Mouse (Mus musculus) limb, embryonic 10.5 days (tissue): ENCODE results near the gene Fam72a. TPM values are rescaled to one million over a fixed set of nuclear protein-coding genes. Genes with fewer than 3 reads are reported as not detected.
"Not testable (repeated sequence)": the region's sequence is repeated elsewhere in the genome, so short reads cannot be mapped to it uniquely, and the experiment has no call there.

Source experiments
- DNase-seq: peaks from one replicate; pipeline ENCODE4 v3.0.0-alpha.2; 2017; ENCODE audit warnings: low spot score
- H3K27ac ChIP-seq: fragments of 300-500 bp; sonication (generic); 2 replicates; pipeline ENCODE4 v1.5.1; 2016; ENCODE audit warnings: mild to moderate bottlenecking
- H3K27me3 ChIP-seq: fragments of 300-500 bp; sonication (generic); 2 replicates; pipeline ENCODE4 v1.6.1; 2016; ENCODE audit warnings: low read depth, mild to moderate bottlenecking; ENCODE audit not compliant: poor library complexity, severe bottlenecking
- H3K36me3 ChIP-seq: fragments of 300-500 bp; sonication (generic); 2 replicates; pipeline ENCODE4 v1.6.1; 2016; ENCODE audit warnings: mild to moderate bottlenecking, moderate library complexity
- H3K4me1 ChIP-seq: fragments of 300-500 bp; sonication (generic); 2 replicates; pipeline ENCODE4 v1.6.1; 2016
- H3K4me3 ChIP-seq: fragments of 300-500 bp; sonication (generic); 2 replicates; pipeline ENCODE4 v1.5.1; 2016; ENCODE audit warnings: mild to moderate bottlenecking, moderate library complexity
- H3K9me3 ChIP-seq: fragments of 300-500 bp; sonication (generic); replicated peaks from 2 replicates; pipeline ENCODE4 v1.6.1; 2016; ENCODE audit warnings: mild to moderate bottlenecking
- WGBS: fragments of 180-500 bp; shearing (Covaris S2); methylation state at CpG from one replicate; pipeline ENCODE4 v1.1.7; 2016; 5-methylcytosine and 5-hydroxymethylcytosine counted together
- polyA plus RNA-seq: library from polyadenylated mRNA; unstranded; fragments of >200 nt; fragmentation: Nextera tagmentation; extraction: Ambion mirVana; gene quantifications from 2 replicates; pipeline ENCODE4 v1.2.1, GENCODE M21; 2016

The Fam72a gene
- polyA plus RNA-seq, 1 experiment from 2014 or later: 4.6 TPM

DNA sequence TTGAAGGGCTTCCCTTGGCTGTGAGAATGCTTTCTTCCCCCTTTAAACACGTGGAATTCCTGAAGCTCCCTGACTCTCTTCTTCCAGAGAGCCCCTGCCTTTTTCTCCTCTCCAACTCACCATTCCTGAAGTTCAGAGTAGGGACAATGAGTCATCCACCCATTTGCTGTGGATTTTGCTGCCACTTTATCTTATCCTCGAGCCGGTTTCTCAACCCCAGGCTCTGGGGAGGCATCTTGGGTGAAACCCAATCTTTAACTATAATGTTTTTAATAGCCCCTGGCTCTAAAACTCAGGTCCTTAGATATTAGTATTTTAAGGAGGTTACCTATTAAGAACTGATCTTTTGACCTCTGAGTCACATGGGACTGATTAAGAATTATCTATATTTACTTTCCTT, 13.7 kb downstream of the Fam72a start:
- no peak for DNase-seq
- Histone ChIP-seq H3K4me1 (no peaks in the 10 kb centered on the region), H3K36me3 (peaks cover 16% of the 10 kb centered on the region), H3K9me3 (no peaks in the 10 kb centered on the region), H3K27me3 (no peaks in the 10 kb centered on the region), H3K4me3 (no peak overlapping the region), H3K27ac (no peak overlapping the region)
- 66% methylated on average over 3 of the region's 3 CpGs for WGBS

DNA sequence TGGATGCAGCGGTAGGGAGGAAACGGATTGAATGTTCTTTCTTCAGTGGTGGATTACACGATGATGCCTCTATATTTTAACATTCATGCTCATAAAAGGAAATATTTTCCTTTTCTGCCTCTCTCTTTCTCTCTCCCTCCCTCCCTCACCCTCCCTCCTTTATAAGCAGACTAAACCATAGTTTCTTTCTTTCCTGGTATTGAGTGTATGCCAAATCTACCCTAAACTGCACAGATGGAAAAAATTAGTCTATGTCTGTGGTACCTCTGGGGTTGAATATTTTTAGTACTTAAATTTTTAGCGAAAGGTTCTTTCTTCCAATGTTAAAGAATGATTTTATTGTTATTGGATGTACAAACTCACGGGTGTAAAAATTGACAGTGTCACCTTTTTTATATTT, 14.2 kb downstream of the Fam72a start:
- Histone ChIP-seq H3K27ac (no peak overlapping the region), H3K27me3 (no peaks in the 10 kb centered on the region), H3K4me3 (no peak overlapping the region), H3K9me3 (no peaks in the 10 kb centered on the region), H3K4me1 (no peaks in the 10 kb centered on the region), H3K36me3 (peaks cover 16% of the 10 kb centered on the region)
- 92% methylated on average over 5 of the region's 5 CpGs for WGBS
- DNase-seq: no peak

- Histone ChIP-seq H3K27me3 (no peaks in the 10 kb centered on the region), H3K4me3 (no peak overlapping the region), H3K4me1 (peaks cover 5% of the 10 kb centered on the region), H3K27ac (no peak overlapping the region), H3K36me3 (peaks cover 9% of the 10 kb centered on the region), H3K9me3 (no peaks in the 10 kb centered on the region)
- WGBS: 88% methylated on average over 7 of the region's 7 CpGs
- no peak for DNase-seq
Observed at GRCm38 (mm10) chr1:131543886-131544565, 16.3 kb downstream of the Fam72a start.

DNA sequence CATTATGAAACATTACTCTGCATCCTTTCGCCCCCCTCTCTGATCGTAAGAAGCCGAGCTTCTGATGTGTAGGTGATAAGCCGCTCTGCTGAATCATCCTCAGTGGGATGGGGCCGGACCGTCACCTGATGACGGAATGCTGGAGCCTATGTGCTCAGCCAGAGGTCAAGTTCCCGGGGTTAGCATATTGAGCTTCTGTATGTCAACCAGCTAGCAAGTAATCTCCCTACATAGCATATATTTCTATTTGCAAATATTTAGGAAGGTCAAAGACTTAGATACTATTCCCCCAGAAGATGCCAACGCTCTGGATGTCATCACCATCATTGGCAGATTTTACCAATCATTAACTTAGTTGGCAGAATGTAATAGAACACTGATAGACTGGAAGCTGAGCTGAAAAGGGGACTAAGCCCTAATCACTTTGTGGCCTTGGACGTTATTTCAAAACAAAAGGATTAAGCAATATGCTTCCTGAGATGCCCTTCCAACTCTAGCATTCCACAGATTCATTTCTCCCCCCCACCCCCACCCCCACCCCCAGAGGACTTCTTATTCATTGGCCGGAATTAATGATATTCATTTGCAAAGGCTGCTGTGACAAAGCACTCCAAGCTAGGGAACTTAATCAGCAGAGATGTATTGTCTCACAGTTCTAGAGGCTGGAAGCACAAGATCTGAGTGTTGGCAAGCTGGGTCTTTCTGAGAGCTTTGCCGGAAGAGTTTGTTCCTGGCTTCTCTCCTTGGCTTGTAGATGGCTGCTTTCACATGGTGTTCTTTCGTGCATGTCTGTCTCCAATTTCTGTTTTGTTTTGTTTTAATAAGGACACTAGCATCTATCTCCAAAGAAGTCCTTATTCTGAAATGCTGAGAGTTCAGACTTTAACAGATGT, 19.3 kb downstream of the Fam72a start:
- Histone ChIP-seq H3K4me1 (peaks cover 6% of the 10 kb centered on the region), H3K36me3 (no peaks in the 10 kb centered on the region), H3K4me3 (no peak overlapping the region), H3K27me3 (no peaks in the 10 kb centered on the region), H3K27ac (no peak overlapping the region), H3K9me3 (no peaks in the 10 kb centered on the region)
- 78% methylated on average over 13 of the region's 13 CpGs for WGBS
- no peak for DNase-seq

DNA sequence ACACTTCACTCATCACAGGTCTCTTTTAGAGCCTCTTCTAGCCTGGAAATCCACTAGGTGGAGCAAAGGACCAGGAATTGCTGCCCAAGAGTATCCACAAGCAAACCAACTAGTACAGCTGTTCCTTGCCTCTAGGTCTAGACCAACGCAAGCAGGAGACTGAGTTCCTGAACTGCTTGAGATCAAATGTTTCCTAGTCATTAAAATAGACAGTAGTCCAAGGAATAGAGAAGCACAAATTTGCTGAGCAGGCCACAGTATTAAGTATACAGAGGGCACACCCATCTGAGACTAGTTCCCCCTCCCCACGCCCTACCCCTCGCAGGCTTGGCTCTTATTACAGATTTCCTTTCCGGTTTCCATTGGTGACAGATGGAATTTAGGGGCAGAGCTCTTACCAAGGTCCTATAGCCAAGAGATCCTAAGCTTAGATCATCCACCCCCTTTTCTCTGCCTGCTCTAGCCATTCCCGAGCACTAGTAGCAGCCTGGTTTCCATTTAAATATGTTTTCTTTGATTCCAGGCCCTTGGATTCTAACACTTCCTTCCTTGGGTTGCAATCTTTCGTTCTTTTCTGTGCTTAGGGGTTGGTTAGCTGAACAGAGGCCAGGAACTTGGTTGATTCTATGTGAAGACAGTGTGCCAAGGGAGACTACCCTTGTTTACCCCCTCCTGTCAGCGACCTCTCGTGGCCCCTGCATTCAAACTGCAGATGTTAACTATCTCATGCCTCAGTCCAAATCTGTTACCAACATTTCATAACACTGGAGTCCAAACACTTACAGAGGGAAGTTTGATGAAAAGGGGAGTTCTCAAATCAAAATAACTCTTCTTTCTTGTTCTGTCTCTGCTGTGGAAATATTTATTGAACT, 21.0 kb downstream of the Fam72a start:
- Histone ChIP-seq H3K27me3 (no peaks in the 10 kb centered on the region), H3K4me1 (peaks cover 6% of the 10 kb centered on the region), H3K4me3 (no peak overlapping the region), H3K27ac (no peak overlapping the region), H3K9me3 (no peaks in the 10 kb centered on the region), H3K36me3 (no peaks in the 10 kb centered on the region)
- DNase-seq: no peak
- WGBS: 60% methylated on average over 8 of the region's 8 CpGs

GRCm38 (mm10) chr1:131551956-131552355, 24.3 kb downstream of the Fam72a start:
- Histone ChIP-seq H3K4me1 (peaks cover 12% of the 10 kb centered on the region), H3K27ac (no peak overlapping the region), H3K36me3 (no peaks in the 10 kb centered on the region), H3K27me3 (no peaks in the 10 kb centered on the region), H3K9me3 (no peaks in the 10 kb centered on the region), H3K4me3 (no peak overlapping the region)
- 92% methylated on average over 2 of the region's 2 CpGs for WGBS
- DNase-seq: no peak

DNA sequence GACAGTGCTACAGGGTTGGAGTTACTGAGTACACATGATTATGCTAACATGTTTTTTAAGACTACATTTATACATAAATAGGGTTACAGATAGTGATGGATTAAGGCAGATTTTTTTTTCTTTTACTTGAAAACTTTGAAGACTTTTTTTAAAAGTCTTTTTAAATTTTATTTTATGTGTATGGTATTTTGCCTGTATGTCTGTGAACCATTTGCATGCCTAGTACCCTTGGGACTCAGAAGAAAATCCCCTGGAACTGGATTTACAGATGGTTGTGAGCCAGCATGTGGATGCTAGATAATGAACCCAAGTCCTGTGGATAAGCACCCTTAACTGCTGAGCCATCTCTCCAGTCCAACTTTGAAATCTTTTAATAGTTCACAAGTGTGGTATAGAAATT, 25.7 kb downstream of the Fam72a start:
- Histone ChIP-seq H3K27me3 (no peaks in the 10 kb centered on the region), H3K9me3 (no peaks in the 10 kb centered on the region), H3K4me1 (peaks cover 12% of the 10 kb centered on the region), H3K27ac (no peak overlapping the region), H3K4me3 (no peak overlapping the region), H3K36me3 (no peaks in the 10 kb centered on the region)
- no peak for DNase-seq

GRCm38 (mm10) chr1:131555042-131555812, 27.5 kb downstream of the Fam72a start:
- no peaks in the 10 kb centered on the region for H3K36me3 ChIP-seq
- no peak overlapping the region for H3K4me3 ChIP-seq
- DNase-seq: peak; percentile 79
- peak overlapping the region; percentile 61; the same call in 1 of the 2 replicates for H3K27ac ChIP-seq
- no peaks in the 10 kb centered on the region for H3K9me3 ChIP-seq
- WGBS: 29% methylated on average over 13 of the region's 13 CpGs
- H3K4me1 ChIP-seq: peaks cover 6% of the 10 kb centered on the region
- no peaks in the 10 kb centered on the region for H3K27me3 ChIP-seq

DNA sequence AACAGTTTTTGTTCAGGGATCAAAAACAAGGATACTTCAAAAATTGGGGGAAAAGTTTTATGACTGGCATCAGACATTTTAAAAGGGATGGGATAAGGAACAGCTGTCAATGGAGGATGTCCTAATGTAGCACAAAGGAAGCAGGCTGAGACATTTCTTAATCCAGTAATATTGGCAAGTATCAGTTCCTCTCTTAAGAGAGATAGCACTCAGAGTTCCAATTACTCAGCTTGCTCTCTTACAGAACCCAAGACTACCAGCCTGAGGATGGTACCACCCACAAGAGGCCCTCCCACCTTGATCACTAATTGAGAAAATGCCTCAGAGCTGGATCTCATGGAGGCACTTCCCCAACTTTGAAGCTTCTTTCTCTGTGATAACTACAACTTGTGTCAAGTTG, 32.8 kb downstream of the Fam72a start:
- no peak overlapping the region for H3K27ac ChIP-seq
- no peak overlapping the region for H3K4me3 ChIP-seq
- DNase-seq: no peak
- no peaks in the 10 kb centered on the region for H3K27me3 ChIP-seq
- H3K36me3 ChIP-seq: no peaks in the 10 kb centered on the region
- no peaks in the 10 kb centered on the region for H3K4me1 ChIP-seq
- H3K9me3 ChIP-seq: no peaks in the 10 kb centered on the region

GRCm38 (mm10) chr1:131562081-131562480, 34.4 kb downstream of the Fam72a start:
- DNase-seq: no peak
- Histone ChIP-seq H3K4me1 (no peaks in the 10 kb centered on the region), H3K27ac (no peak overlapping the region), H3K36me3 (no peaks in the 10 kb centered on the region), H3K9me3 (no peaks in the 10 kb centered on the region), H3K27me3 (no peaks in the 10 kb centered on the region), H3K4me3 (no peak overlapping the region)
- WGBS: 94% methylated on average over 2 of the region's 2 CpGs

GRCm38 (mm10) chr1:131566056-131566455, 38.4 kb downstream of the Fam72a start:
- 49% methylated on average over 11 of the region's 11 CpGs for WGBS

DNA sequence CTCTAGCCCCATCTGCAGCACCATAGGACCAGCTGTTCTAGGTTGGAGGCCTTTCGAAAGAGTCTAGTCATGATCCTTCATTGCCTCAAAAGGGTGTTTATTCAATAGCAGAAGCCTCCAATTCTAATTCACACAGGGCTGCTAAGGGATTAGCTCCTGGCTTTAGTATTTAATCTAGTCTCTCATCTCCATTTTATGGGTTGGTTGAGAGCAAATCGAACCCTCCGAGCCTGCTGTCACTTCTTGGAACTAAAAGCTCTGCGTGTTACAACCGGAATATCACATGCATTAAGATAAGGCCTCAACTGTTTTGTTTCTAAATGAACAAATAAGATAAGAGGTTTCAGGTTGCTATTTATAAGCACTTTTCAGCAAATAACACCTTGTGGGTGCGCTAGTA, 42.0 kb downstream of the Fam72a start:
- no peaks in the 10 kb centered on the region for H3K36me3 ChIP-seq
- H3K4me1 ChIP-seq: no peaks in the 10 kb centered on the region
- H3K4me3 ChIP-seq: no peak overlapping the region
- 89% methylated on average over 6 of the region's 6 CpGs for WGBS
- H3K27me3 ChIP-seq: no peaks in the 10 kb centered on the region
- H3K9me3 ChIP-seq: no peaks in the 10 kb centered on the region
- no peak for DNase-seq
- no peak overlapping the region for H3K27ac ChIP-seq

More at GRCm38 (mm10) chr1:131566056-131566455, 38.4 kb downstream of the Fam72a start:
- H3K36me3 ChIP-seq, H3K9me3 ChIP-seq, H3K27ac ChIP-seq, DNase-seq, H3K4me3 ChIP-seq, H3K27me3 ChIP-seq, H3K4me1 ChIP-seq: not testable (repeated sequence)
